37 mouse cellular contexts compared by ENCODE assay signal in the genomic region with DNA sequence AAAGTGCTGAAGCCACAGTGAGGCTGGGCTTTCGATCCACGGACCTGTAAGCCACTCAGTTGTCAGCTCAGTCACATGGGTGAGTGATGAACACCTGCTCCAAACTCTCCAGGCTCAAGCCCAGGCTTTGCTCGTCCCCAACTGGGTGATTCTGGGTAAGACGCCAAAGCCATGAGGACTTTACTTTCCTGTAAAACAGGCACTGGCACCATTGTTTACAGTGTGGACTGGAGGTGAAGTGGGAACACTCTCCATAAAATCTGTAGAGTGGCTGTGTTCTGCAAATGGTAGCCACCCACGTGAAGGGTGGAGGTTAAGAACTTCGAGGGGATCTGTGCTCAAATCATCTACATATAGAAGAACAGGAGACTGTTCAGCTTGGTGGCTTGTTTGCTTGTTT. TPM values are rescaled to one million over a fixed set of nuclear protein-coding genes. Genes with fewer than 3 reads are reported as not detected.
"Had no signal": no experiment of that assay in that cellular context is flagged by ENCODE, and none has a peak within 500 bp of the region (broad histone marks: within the 10 kb centered on the region; RNA-seq: fewer than 3 reads in every experiment).

No protein-coding gene starts in this region.

- H3K9me3 ChIP-seq: heart, embryonic 10.5 days; heart, embryonic 12.5 days; hindbrain, embryonic 13.5 days; hindbrain, embryonic 15.5 days; kidney, embryonic 15.5 days; limb, embryonic 13.5 days; limb, embryonic 15.5 days had no signal

- H3K4me2 ChIP-seq: heart, embryonic 12.5 days; hindbrain, embryonic 13.5 days; hindbrain, embryonic 15.5 days; kidney, embryonic 15.5 days; limb, embryonic 13.5 days; limb, embryonic 15.5 days had no signal

- H3K27ac ChIP-seq: hindbrain, embryonic 13.5 days; hindbrain, embryonic 15.5 days; hindbrain, postnatal 0 days; kidney, postnatal 0 days; limb, embryonic 13.5 days; limb, embryonic 15.5 days had no signal

- H3K36me3 ChIP-seq: heart, embryonic 10.5 days; heart, embryonic 12.5 days; hindbrain, embryonic 13.5 days; hindbrain, embryonic 15.5 days; kidney, embryonic 15.5 days; limb, embryonic 13.5 days; limb, embryonic 15.5 days had no signal

- ATAC-seq: forebrain, postnatal 0 days; hindbrain, postnatal 0 days; intestine, embryonic 16.5 days had no signal

- H3K27me3 ChIP-seq: heart, embryonic 12.5 days; hindbrain, embryonic 15.5 days; kidney, embryonic 15.5 days; limb, embryonic 13.5 days; limb, embryonic 15.5 days had no signal

- H3K4me3 ChIP-seq: heart, embryonic 10.5 days; heart, embryonic 12.5 days; hindbrain, embryonic 13.5 days; hindbrain, embryonic 15.5 days; kidney, embryonic 15.5 days; limb, embryonic 13.5 days; limb, embryonic 15.5 days had no signal

- H3K9ac ChIP-seq: forebrain, postnatal 0 days; heart, embryonic 12.5 days; hindbrain, embryonic 13.5 days; hindbrain, embryonic 15.5 days; kidney, embryonic 15.5 days; limb, embryonic 13.5 days; limb, embryonic 15.5 days had no signal

- DNase-seq: forebrain, postnatal 0 days; gastrocnemius, postnatal 14 days; gastrocnemius, postnatal 36 days; heart, adult 18-20 months; heart, postnatal 10 days; kidney, adult 11 months; kidney, adult 2 months; kidney, adult 9 months; kidney, postnatal 14 days; kidney, postnatal 36 days; layer of hippocampus, adult 9-11 months; layer of hippocampus, postnatal 36 days; left cerebral cortex, postnatal 4 days had no signal

RNA-seq across cellular contexts. Expression of a gene that starts 23.2 kb away (rescaled TPM):
- total RNA-seq: forebrain, postnatal 0 days; gastrocnemius, adult 18-20 months; gastrocnemius, adult 8-10 months; gastrocnemius, postnatal 14 days; gastrocnemius, postnatal 36 days; heart, adult 18-20 months; heart, adult 8-10 months; heart, postnatal 10 days; heart, postnatal 25 days; hematopoietic stem cell, adult 5-6 weeks; hindbrain, postnatal 0 days; layer of hippocampus, adult 18-20 months; layer of hippocampus, adult 8-10 months; layer of hippocampus, postnatal 36 days; left cerebral cortex, adult 18-20 months; left cerebral cortex, adult 8-10 months; left cerebral cortex, postnatal 25 days; left cerebral cortex, postnatal 4 days had no signal
- polyA plus RNA-seq: gonadal fat pad, adult 2 months; heart, embryonic 10.5 days; heart, embryonic 12.5 days; heart, embryonic 14.5 days; heart, embryonic 16.5 days; hindbrain, embryonic 13.5 days; hindbrain, embryonic 15.5 days; intestine, embryonic 14.5 days had no signal
